Mouse (Mus musculus) layer of hippocampus, adult 8-10 months (tissue): Measurements from ENCODE around the gene Wasl. TPM values are rescaled to one million over a fixed set of nuclear protein-coding genes. Genes with fewer than 3 reads are reported as not detected.
A peak's percentile ranks its signal among the peaks of the same experiment; 100 is the strongest.

ENCODE experiments used
- DNase-seq, 2 experiments: peaks; one replicate each; pipeline ENCODE4 v3.0.0; 2022; ENCODE audit warnings: low spot score in 2 of 2
- total RNA-seq, 4 experiments: library from RNA; stranded (reverse); gene quantifications; 2 replicates each; pipeline ENCODE4 v1.2.4; 2022

The Wasl gene
- total RNA-seq, 4 experiments from 2014 or later = 112 to 126 (median 122) TPM

DNA sequence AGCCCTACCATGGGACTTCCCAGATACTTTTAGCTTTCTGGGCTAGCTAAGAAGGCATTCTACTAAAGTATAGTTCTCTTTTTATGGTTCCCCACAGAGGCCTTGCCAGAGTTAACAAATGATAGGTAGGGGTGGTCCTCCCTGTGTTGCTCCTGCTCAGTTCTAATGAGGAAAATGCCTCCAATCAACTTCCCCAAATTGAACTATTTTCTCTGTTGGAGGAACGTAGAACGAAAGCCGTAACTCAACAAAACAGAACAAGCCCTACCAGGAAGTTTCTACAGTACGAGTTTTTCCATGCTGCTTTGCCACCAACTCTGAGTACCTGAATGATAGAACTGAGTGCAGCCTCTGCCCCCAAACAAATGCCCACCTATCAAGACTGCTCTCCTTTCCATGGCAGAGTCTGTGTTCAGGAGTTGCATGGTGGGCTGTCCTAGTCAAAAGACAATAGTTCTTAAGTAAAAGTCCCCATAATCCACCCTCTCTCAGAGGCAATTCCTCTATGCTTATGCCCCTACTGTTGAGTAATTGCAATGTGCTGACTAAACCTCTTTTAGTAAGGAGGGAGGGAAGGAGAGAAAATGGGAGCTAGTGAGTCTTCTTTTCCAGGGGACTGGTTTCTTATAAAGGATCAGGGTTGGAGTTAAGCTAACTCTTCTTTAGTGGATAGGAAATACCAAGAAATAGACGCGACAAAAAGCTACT lies 19.3 kb downstream of the Wasl start:
- DNase-seq = no peak

DNA sequence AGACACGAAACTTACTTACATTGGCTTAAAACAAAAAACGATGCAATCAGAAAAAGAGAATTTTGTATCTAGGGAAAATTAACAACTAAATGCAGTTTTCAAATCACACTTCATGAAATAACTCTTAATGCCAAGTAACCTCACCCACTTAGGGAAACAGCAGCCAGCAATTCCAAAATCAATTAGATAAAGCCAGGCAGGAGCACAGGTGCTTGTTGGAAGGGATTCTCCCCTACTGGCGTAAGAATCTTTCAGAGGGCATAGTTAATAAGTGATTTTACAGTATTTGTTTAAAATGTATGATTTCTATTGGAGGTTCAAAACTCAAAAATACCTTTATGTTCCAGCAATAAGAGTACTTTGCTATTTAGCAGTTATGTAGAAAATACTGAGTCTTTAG lies 21.8 kb downstream of the Wasl start:
- DNase-seq = no peak

GRCm38 (mm10) chr6:24642161-24642560 lies 22.6 kb downstream of the Wasl start:
- DNase-seq = no peak

GRCm38 (mm10) chr6:24641286-24641685 lies 23.5 kb downstream of the Wasl start:
- DNase-seq = no peak

GRCm38 (mm10) chr6:24635814-24636213 lies 29.0 kb downstream of the Wasl start:
- no peak for DNase-seq

- no peak for DNase-seq
Measured at GRCm38 (mm10) chr6:24634065-24634464, 30.7 kb downstream of the Wasl start.

GRCm38 (mm10) chr6:24632061-24632460 lies 32.7 kb downstream of the Wasl start:
- no peak for DNase-seq

- DNase-seq = no peak
Measured at GRCm38 (mm10) chr6:24628499-24628898, 36.3 kb downstream of the Wasl start.

DNA sequence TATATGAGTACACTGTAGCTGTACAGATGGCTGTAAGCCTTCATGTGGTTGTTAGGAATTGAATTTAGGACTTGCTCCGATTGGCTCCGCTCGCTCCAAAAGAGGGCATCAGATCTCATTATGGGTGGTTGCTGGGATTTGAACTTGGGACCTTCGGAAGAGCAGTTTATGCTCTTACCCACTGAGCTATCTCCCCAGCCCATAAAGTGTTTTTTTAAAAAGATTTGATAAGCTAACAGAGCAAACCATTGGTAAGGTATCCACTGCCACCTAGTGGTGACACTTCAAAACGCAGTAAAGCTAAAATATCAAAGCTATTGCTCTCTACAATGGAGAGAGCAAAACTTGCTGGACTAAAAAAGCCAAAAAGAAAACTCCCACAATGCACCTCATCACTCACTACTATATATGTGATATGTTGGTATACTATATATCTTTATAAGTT lies 37.2 kb downstream of the Wasl start:
- DNase-seq = peak in 1 of 2 experiments; percentile 41

DNA sequence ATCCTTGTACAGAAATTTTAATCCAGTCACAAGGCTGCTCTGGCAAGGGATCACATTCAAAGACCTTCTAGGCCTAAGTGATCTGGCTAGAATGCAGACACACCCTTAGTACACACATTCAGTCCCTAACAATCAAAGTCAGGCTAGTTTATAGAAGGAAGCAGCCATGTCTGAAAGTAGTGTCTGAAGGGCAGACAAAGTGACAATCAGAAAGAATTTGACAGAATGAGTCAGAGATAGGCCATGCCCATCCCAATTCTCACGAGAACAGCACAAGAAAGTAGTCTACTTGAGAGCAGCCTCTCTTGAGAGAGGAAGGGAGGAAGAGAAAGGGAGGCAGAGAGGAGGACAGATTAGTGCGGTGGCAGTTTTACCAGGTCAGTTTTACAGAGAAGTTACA lies 42.7 kb downstream of the Wasl start:
- no peak for DNase-seq

- DNase-seq = no peak
Measured at GRCm38 (mm10) chr6:24620936-24621335, 43.9 kb downstream of the Wasl start.

GRCm38 (mm10) chr6:24619285-24620045 lies 45.3 kb downstream of the Wasl start:
- no peak for DNase-seq

DNA sequence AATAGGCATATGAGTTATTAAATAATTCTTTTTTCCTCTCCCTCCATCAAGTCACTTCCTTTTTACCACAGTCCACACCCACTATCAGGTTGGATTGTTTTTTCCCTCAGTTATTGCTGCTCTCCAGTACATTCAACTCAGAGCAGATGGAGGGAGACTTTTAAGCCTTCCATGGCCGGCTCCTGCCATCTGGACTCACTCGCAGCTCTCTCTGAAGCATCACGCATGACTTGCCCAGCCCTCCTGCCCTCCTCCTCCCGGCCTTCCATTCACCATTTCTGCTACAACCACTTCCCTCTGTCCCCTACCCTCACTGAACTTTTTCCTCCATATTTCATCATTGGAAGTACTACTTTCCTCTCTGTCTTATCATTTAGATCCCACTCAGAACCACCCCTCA lies 48.1 kb downstream of the Wasl start:
- DNase-seq = no peak

DNA sequence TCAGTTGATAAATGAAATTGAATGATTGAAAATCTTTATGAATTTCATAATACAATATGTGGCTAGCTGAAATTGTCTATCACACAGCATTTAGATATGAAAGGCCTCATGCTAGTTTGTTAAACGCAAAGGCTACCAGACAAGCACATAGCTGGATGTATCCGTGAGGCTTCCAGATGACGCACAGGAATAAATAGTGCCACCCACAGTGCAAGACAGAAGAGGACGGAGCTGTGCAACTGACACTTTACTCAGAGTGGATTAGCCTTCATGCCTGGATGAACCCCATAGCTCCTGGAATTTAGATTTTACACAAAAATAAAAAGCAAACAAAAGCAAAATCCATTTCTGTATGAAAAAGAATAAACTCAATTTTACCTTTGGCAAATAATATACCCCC lies 50.9 kb downstream of the Wasl start:
- no peak for DNase-seq

DNA sequence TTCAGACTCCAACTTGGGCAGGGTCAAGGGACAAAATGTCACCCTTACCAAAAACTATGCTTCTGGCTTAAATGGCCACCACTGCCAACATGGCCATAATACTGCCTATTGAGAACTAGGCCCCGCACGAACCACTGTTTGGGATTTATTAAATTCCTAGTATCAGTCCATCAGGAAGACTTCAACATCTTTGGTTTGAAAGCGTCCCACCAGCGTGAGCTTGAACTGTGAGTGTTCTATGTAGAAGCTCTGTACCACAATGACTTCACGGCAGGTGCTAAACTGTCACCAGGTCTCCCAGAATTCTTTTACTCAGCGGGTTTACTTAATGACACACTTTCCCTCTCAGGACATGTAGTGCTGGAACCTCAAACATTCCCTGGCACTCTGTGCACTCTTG lies 51.5 kb downstream of the Wasl start:
- DNase-seq = no peak

GRCm38 (mm10) chr6:24612074-24612755 lies 52.6 kb downstream of the Wasl start:
- DNase-seq = no peak

DNA sequence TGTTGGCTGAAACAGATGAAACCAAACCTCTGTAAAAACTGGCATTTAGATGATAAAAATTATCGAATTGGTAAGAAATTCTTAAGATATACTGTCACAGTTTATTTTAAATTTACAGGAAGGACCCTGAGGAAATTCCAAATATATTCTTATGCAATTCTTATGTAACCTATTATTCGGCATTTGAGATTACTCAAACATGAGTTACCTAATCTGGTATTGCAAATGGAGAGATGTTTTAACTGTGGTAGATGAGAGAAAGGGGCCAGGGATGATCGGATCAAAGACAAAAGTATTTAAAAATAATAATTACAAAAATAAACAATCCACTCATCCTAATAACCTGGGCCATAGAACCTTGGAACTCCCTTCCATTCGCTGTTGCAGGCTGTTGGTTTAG lies 54.5 kb downstream of the Wasl start:
- no peak for DNase-seq

DNA sequence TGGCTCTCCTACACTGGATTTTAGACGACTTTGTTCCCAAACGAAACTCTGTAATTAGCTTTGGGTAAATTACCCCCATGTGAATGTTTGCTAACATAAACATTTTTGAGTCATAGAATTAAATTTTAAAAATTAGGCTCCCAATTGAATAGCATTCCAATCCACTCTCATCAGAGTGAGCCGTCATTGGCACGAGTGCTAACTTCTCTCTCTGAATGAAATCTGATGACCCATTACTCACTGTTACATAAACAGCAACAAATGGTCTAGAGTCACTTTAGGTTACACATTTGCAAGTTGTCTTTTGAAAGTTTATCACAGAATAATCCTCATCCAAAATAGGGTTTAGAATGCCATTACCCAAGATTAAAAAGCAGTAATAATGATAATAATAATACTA lies 55.3 kb downstream of the Wasl start:
- no peak for DNase-seq

- DNase-seq = no peak
Measured at GRCm38 (mm10) chr6:24608682-24609081, 56.1 kb downstream of the Wasl start.

DNA sequence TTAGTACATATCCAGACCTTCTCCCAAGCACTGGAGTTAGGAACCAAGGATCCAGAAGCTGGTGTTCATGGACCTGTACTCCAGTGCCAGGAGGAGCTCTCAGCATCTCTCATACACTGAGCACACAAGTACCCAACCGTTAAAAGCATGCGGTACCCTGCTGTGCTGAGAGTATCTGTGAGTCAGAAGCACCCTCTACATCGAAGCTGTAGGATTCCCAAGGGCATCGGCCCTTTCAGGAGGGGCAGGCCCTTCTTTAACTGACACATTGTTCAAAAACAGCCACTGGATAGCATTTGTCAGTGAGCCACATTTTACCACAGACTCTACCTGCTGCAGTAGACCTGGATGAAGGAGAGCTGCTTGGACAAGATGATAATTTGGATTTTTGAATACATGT lies 56.7 kb downstream of the Wasl start:
- DNase-seq = no peak

DNA sequence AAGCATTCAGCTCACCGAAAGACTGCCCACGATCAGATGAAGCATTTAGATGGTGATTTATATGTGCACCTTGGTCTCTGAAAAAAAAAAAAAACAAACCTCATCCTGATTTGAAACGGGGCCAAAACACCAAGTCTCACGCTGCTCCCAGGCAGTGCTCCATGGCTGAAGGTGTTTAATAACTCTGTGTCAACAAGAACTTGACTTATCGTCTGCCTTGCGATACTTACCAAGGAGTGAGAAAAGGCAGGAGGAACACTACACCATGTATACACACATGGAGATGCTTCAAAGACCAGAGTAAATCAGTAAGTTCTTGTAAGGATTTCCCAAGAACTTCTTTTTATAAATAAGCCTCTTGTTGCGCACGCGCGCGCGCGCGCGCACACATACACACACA lies 57.3 kb downstream of the Wasl start:
- DNase-seq = no peak

- DNase-seq = no peak
Measured at GRCm38 (mm10) chr6:24606512-24606911, 58.3 kb downstream of the Wasl start.
